Mouse (Mus musculus) intestine, postnatal 0 days (tissue): ENCODE data around the gene Slc39a13. TPM values are rescaled to one million over a fixed set of nuclear protein-coding genes. Genes with fewer than 3 reads are reported as not detected.
"Not testable (repeated sequence)": the region's sequence is repeated elsewhere in the genome, so short reads cannot be mapped to it uniquely, and the experiment has no call there.

Experiments used
- ATAC-seq: fragments of 200-750 bp; cut with Nextera tagmentation; 2 replicates; pipeline ENCODE4 v1.8.0; 2017; ENCODE audit warnings: mild to moderate bottlenecking, moderate TSS enrichment, moderate library complexity
- H3K27ac ChIP-seq: fragments of 300-500 bp; sonication (generic); 2 replicates; pipeline ENCODE4 v1.5.1; 2014; ENCODE audit warnings: mild to moderate bottlenecking, low read depth, low read length, moderate library complexity
- H3K27me3 ChIP-seq: fragments of 300-500 bp; sonication (generic); replicated peaks from 2 replicates; pipeline ENCODE4 v1.6.1; 2014; ENCODE audit warnings: low read length, mixed read lengths; ENCODE audit not compliant: control insufficient read depth, insufficient read depth
- H3K36me3 ChIP-seq: fragments of 300-500 bp; sonication (generic); 2 replicates; pipeline ENCODE4 v1.6.1; 2014; ENCODE audit warnings: mild to moderate bottlenecking, moderate library complexity; ENCODE audit not compliant: control insufficient read depth, insufficient read depth
- H3K4me1 ChIP-seq: fragments of 300-500 bp; sonication (generic); replicated peaks from 2 replicates; pipeline ENCODE4 v1.6.1; 2014; ENCODE audit warnings: antibody characterized with exemption, low read length, mixed read lengths; ENCODE audit not compliant: control insufficient read depth, insufficient read depth
- H3K4me2 ChIP-seq: fragments of 300-500 bp; sonication (generic); replicated peaks from 2 replicates; pipeline ENCODE4 v1.6.1; 2014; ENCODE audit warnings: low read depth, mild to moderate bottlenecking, moderate library complexity
- H3K4me3 ChIP-seq: fragments of 300-500 bp; sonication (generic); 2 replicates; pipeline ENCODE4 v1.5.1; 2014; ENCODE audit warnings: low read depth, low read length
- H3K9ac ChIP-seq: fragments of 300-500 bp; sonication (generic); 2 replicates; pipeline ENCODE4 v1.6.1; 2014; ENCODE audit warnings: mild to moderate bottlenecking, low read depth, low read length
- H3K9me3 ChIP-seq: fragments of 300-500 bp; sonication (generic); 2 replicates; pipeline ENCODE4 v1.6.1; 2016; ENCODE audit warnings: mixed run types; ENCODE audit not compliant: control insufficient read depth
- CTCF ChIP-seq: sonication (generic); IDR thresholded peaks from 2 replicates; pipeline ENCODE4 v1.5.1; 2016; ENCODE audit warnings: low read depth, mild to moderate bottlenecking, control low read depth, antibody characterized with exemption, moderate library complexity
- WGBS: fragments of 180-500 bp; shearing (Covaris S2); extraction: QIAGEN DNeasy Blood & Tissue Kit; methylation state at CpG from one replicate; pipeline ENCODE4 v1.1.7; 2014; 5-methylcytosine and 5-hydroxymethylcytosine counted together
- polyA plus RNA-seq: library from polyadenylated mRNA; unstranded; fragments of >200 nt; fragmentation: Nextera tagmentation; extraction: Ambion mirVana; gene quantifications from 2 replicates; pipeline ENCODE4 v1.2.1, GENCODE M21; 2015

The Slc39a13 gene
- polyA plus RNA-seq, 1 experiment from 2014 or later, result 15.0 TPM

GRCm38 (mm10) chr2:91027391-91028214, 42.6 kb downstream of the Slc39a13 start:
- Histone ChIP-seq H3K4me2 (no peak overlapping the region), H3K9ac (no peak overlapping the region), H3K27ac (no peak overlapping the region), H3K9me3 (no peaks in the 10 kb centered on the region), H3K4me3 (no peak overlapping the region), H3K4me1 (no peaks in the 10 kb centered on the region), H3K36me3 (no peaks in the 10 kb centered on the region; the same call in 1 of the 2 replicates), H3K27me3 (no peaks in the 10 kb centered on the region)
- 84% methylated on average over 9 of the region's 9 CpGs for WGBS
- ATAC-seq, result no peak
- no peak for TF ChIP-seq CTCF

- H3K4me3 ChIP-seq, result no peak overlapping the region
- no peaks in the 10 kb centered on the region for H3K9me3 ChIP-seq
- no peak overlapping the region for H3K27ac ChIP-seq
- no peak for TF ChIP-seq CTCF
- no peaks in the 10 kb centered on the region for H3K27me3 ChIP-seq
- H3K4me2 ChIP-seq, result no peak overlapping the region
- no peaks in the 10 kb centered on the region; the same call in 1 of the 2 replicates for H3K36me3 ChIP-seq
- 90% methylated on average over 1 of the region's 1 CpGs for WGBS
- no peak overlapping the region for H3K9ac ChIP-seq
- no peak for ATAC-seq
- no peaks in the 10 kb centered on the region for H3K4me1 ChIP-seq
Observed at GRCm38 (mm10) chr2:91026491-91026890, 43.7 kb downstream of the Slc39a13 start.

GRCm38 (mm10) chr2:91025081-91025516, 45.1 kb downstream of the Slc39a13 start:
- Histone ChIP-seq H3K4me1 (no peaks in the 10 kb centered on the region), H3K9ac (no peak overlapping the region), H3K9me3 (no peaks in the 10 kb centered on the region), H3K4me2 (no peak overlapping the region), H3K36me3 (peaks cover 7% of the 10 kb centered on the region; the same call in 1 of the 2 replicates), H3K27me3 (no peaks in the 10 kb centered on the region), H3K27ac (no peak overlapping the region), H3K4me3 (no peak overlapping the region)
- 89% methylated on average over 1 of the region's 1 CpGs for WGBS
- no peak for ATAC-seq
- TF ChIP-seq CTCF, result no peak

GRCm38 (mm10) chr2:91023956-91024355, 46.3 kb downstream of the Slc39a13 start:
- WGBS, result 100% methylated on average over 1 of the region's 1 CpGs
- ATAC-seq, result no peak
- no peak for TF ChIP-seq CTCF
- H3K9ac ChIP-seq, result no peak overlapping the region
- no peaks in the 10 kb centered on the region for H3K4me1 ChIP-seq
- H3K9me3 ChIP-seq, result no peaks in the 10 kb centered on the region
- H3K27ac ChIP-seq, result no peak overlapping the region
- no peak overlapping the region for H3K4me2 ChIP-seq
- H3K27me3 ChIP-seq, result no peaks in the 10 kb centered on the region
- H3K36me3 ChIP-seq, result peaks cover 12% of the 10 kb centered on the region
- no peak overlapping the region for H3K4me3 ChIP-seq

GRCm38 (mm10) chr2:91023131-91023530, 47.1 kb downstream of the Slc39a13 start:
- Histone ChIP-seq H3K4me2 (no peak overlapping the region), H3K27ac (no peak overlapping the region), H3K4me3 (no peak overlapping the region), H3K9ac (no peak overlapping the region), H3K36me3 (peaks cover 12% of the 10 kb centered on the region), H3K27me3 (no peaks in the 10 kb centered on the region), H3K4me1 (no peaks in the 10 kb centered on the region), H3K9me3 (no peaks in the 10 kb centered on the region)
- ATAC-seq, result no peak
- 68% methylated on average over 2 of the region's 2 CpGs for WGBS
- TF ChIP-seq CTCF, result no peak

GRCm38 (mm10) chr2:91022266-91022665, 48.0 kb downstream of the Slc39a13 start:
- not testable (repeated sequence) for H3K27me3 ChIP-seq, H3K27ac ChIP-seq, H3K9ac ChIP-seq, H3K4me2 ChIP-seq, H3K4me3 ChIP-seq, ATAC-seq, H3K4me1 ChIP-seq, H3K9me3 ChIP-seq
- peaks cover 21% of the 10 kb centered on the region for H3K36me3 ChIP-seq
- WGBS, result 96% methylated on average over 7 of the region's 7 CpGs
